Mouse (Mus musculus): ENCODE measurements at regions not wholly inside any gene's neighbourhood (a gene's known extent, or its start where the extent isn't known, plus 50 kb on each side); places are given as distances from the start of the nearest gene placed in this dataset.

GRCm38 (mm10) chr2:159168553-159169064 lies 374.0 kb downstream of the Dhx35 start:
- DNase-seq: peak; percentile 47

GRCm38 (mm10) chr2:159196156-159196555 lies 401.5 kb downstream of the Dhx35 start:
- no peak for DNase-seq

- DNase-seq: no peak
These were observed 437.7 kb downstream of the Dhx35 start for GRCm38 (mm10) chr2:159232266-159232665.

GRCm38 (mm10) chr2:159235000-159235399 lies 440.4 kb downstream of the Dhx35 start:
- DNase-seq: no peak

GRCm38 (mm10) chr2:159250065-159250464 lies 455.5 kb downstream of the Dhx35 start:
- no peak for DNase-seq

GRCm38 (mm10) chr2:159250993-159251665 lies 456.5 kb downstream of the Dhx35 start:
- DNase-seq: no peak

- no peak for DNase-seq
These were observed 475.8 kb downstream of the Dhx35 start for GRCm38 (mm10) chr2:159270221-159271080.

GRCm38 (mm10) chr2:159278896-159279295 lies 484.3 kb downstream of the Dhx35 start:
- no peak for DNase-seq

- no peak for DNase-seq
These were observed 487.1 kb downstream of the Dhx35 start for GRCm38 (mm10) chr2:159281558-159282320.

GRCm38 (mm10) chr2:159284100-159284499 lies 489.5 kb downstream of the Dhx35 start:
- DNase-seq: no peak

- no peak for DNase-seq
These were observed 490.1 kb downstream of the Dhx35 start for GRCm38 (mm10) chr2:159284525-159285189.

- no peak for DNase-seq
These were observed 493.5 kb downstream of the Dhx35 start for GRCm38 (mm10) chr2:159287996-159288563.

GRCm38 (mm10) chr2:159290081-159290480 lies 495.5 kb downstream of the Dhx35 start:
- no peak for DNase-seq

GRCm38 (mm10) chr2:159307001-159307400 lies 512.4 kb downstream of the Dhx35 start:
- DNase-seq: no peak

- no peak for DNase-seq
These were observed 540.1 kb downstream of the Dhx35 start for GRCm38 (mm10) chr2:159334711-159335110.

GRCm38 (mm10) chr2:159336646-159337045 lies 542.0 kb downstream of the Dhx35 start:
- no peak for DNase-seq

- no peak for DNase-seq
These were observed 549.3 kb downstream of the Dhx35 start for GRCm38 (mm10) chr2:159343624-159344560.

GRCm38 (mm10) chr2:159354247-159354646 lies 559.6 kb downstream of the Dhx35 start:
- DNase-seq: no peak

GRCm38 (mm10) chr2:159356503-159356902 lies 561.9 kb downstream of the Dhx35 start:
- DNase-seq: peak; percentile 31

- DNase-seq: no peak
These were observed 566.8 kb downstream of the Dhx35 start for GRCm38 (mm10) chr2:159361371-159361770.

GRCm38 (mm10) chr2:159392865-159393264 lies 598.3 kb downstream of the Dhx35 start:
- DNase-seq: peak; percentile 3
